Mouse (Mus musculus) forebrain, embryonic 13.5 days (tissue): ENCODE results near the gene Olfr1317. TPM values are rescaled to one million over a fixed set of nuclear protein-coding genes. Genes with fewer than 3 reads are reported as not detected.

Source experiments
- ATAC-seq: fragments of 200-750 bp; cut with Nextera tagmentation; 2 replicates; pipeline ENCODE4 v1.8.0; 2017
- H3K27ac ChIP-seq: fragments of 300-500 bp; sonication (generic); 2 replicates; pipeline ENCODE4 v1.5.1; 2015; ENCODE audit warnings: inconsistent platforms, mild to moderate bottlenecking, moderate library complexity
- H3K27me3 ChIP-seq: fragments of 300-500 bp; sonication (generic); 2 replicates; pipeline ENCODE4 v1.6.1; 2015; ENCODE audit warnings: mild to moderate bottlenecking, inconsistent platforms
- H3K36me3 ChIP-seq: fragments of 300-500 bp; sonication (generic); 2 replicates; pipeline ENCODE4 v1.6.1; 2015; ENCODE audit warnings: mild to moderate bottlenecking, inconsistent platforms; ENCODE audit not compliant: poor library complexity, severe bottlenecking
- H3K4me1 ChIP-seq: fragments of 300-500 bp; sonication (generic); 2 replicates; pipeline ENCODE4 v1.6.1; 2015; ENCODE audit warnings: inconsistent platforms
- H3K4me2 ChIP-seq: fragments of 300-500 bp; sonication (generic); 2 replicates; pipeline ENCODE4 v1.6.1; 2015; ENCODE audit warnings: inconsistent platforms, mild to moderate bottlenecking, moderate library complexity
- H3K4me3 ChIP-seq: fragments of 300-500 bp; sonication (generic); 2 replicates; pipeline ENCODE4 v1.5.1; 2015; ENCODE audit warnings: mild to moderate bottlenecking, inconsistent platforms
- H3K9ac ChIP-seq: fragments of 300-500 bp; sonication (generic); 2 replicates; pipeline ENCODE4 v1.6.1; 2015; ENCODE audit warnings: mild to moderate bottlenecking, inconsistent platforms
- H3K9me3 ChIP-seq: fragments of 300-500 bp; sonication (generic); replicated peaks from 2 replicates; pipeline ENCODE4 v1.6.1; 2016; ENCODE audit warnings: inconsistent platforms
- WGBS: fragments of 180-500 bp; shearing (Covaris S2); methylation state at CpG from one replicate; pipeline ENCODE4 v1.1.7; 2015; 5-methylcytosine and 5-hydroxymethylcytosine counted together
- polyA plus RNA-seq: library from polyadenylated mRNA; unstranded; fragments of >200 nt; fragmentation: Nextera tagmentation; extraction: Ambion mirVana; gene quantifications from 2 replicates; pipeline ENCODE4 v1.2.1, GENCODE M21; 2015

The Olfr1317 gene
- not detected in 2 replicates for polyA plus RNA-seq

- no peaks in the 10 kb centered on the region for H3K27me3 ChIP-seq
- ATAC-seq = no peak
- 78% methylated on average over 2 of the region's 2 CpGs for WGBS
These were observed at the start of gene Olfr1317 for GRCm38 (mm10) chr2:112140029-112140428. Gene Olfr1317, plus strand, starts transcription at chr2:112140329.

GRCm38 (mm10) chr2:112096681-112097080 lies 43.4 kb upstream of the Olfr1317 start, which contains the start of gene Olfr1314:
Gene Olfr1314, minus strand, starts transcription at chr2:112096781.
- Histone ChIP-seq H3K9ac (no peak within 1 kb of the TSS), H3K27me3 (no peaks in the 10 kb centered on the region), H3K27ac (no peak within 1 kb of the TSS), H3K9me3 (no peaks in the 10 kb centered on the region), H3K4me3 (no peak within 1 kb of the TSS), H3K36me3 (no peaks in the 10 kb centered on the region), H3K4me1 (no peaks in the 10 kb centered on the region), H3K4me2 (no peak within 1 kb of the TSS)
- no peak for ATAC-seq

More at GRCm38 (mm10) chr2:112140029-112140428, at the start of gene Olfr1317:
- Histone ChIP-seq H3K9me3 (no peaks in the 10 kb centered on the region), H3K27ac (no peak within 1 kb of the TSS), H3K4me1 (no peaks in the 10 kb centered on the region), H3K4me2 (no peak within 1 kb of the TSS), H3K9ac (no peak within 1 kb of the TSS), H3K36me3 (no peaks in the 10 kb centered on the region), H3K4me3 (no peak within 1 kb of the TSS)

GRCm38 (mm10) chr2:112115340-112115739 lies 24.8 kb upstream of the Olfr1317 start, which contains the start of gene Olfr1315-ps1:
Gene Olfr1315-ps1, minus strand, starts transcription at chr2:112115440.
- Histone ChIP-seq H3K4me3 (no peak within 1 kb of the TSS), H3K9me3 (no peaks in the 10 kb centered on the region), H3K27me3 (no peaks in the 10 kb centered on the region), H3K4me2 (no peak within 1 kb of the TSS), H3K27ac (no peak within 1 kb of the TSS), H3K9ac (no peak within 1 kb of the TSS), H3K4me1 (no peaks in the 10 kb centered on the region), H3K36me3 (no peaks in the 10 kb centered on the region)
- 82% methylated on average over 1 of the region's 1 CpGs for WGBS
- no peak for ATAC-seq

GRCm38 (mm10) chr2:112134877-112135276 lies 5.3 kb upstream of the Olfr1317 start, which contains the start of gene Olfr1316:
Gene Olfr1316, minus strand, starts transcription at chr2:112134977.
- no peak within 1 kb of the TSS for H3K4me3 ChIP-seq
- H3K27ac ChIP-seq = no peak within 1 kb of the TSS
- H3K9ac ChIP-seq = no peak within 1 kb of the TSS
- no peak within 1 kb of the TSS for H3K4me2 ChIP-seq
- H3K9me3 ChIP-seq = no peaks in the 10 kb centered on the region
- H3K27me3 ChIP-seq = no peaks in the 10 kb centered on the region
- ATAC-seq = no peak
- no peaks in the 10 kb centered on the region for H3K36me3 ChIP-seq
- WGBS = 93% methylated on average over 2 of the region's 2 CpGs
- no peaks in the 10 kb centered on the region for H3K4me1 ChIP-seq

- H3K27ac ChIP-seq = no peak within 1 kb of the TSS
- H3K4me3 ChIP-seq = no peak within 1 kb of the TSS
- H3K4me1 ChIP-seq = no peaks in the 10 kb centered on the region
- no peaks in the 10 kb centered on the region for H3K36me3 ChIP-seq
- no peak within 1 kb of the TSS for H3K4me2 ChIP-seq
- ATAC-seq = no peak
- H3K9ac ChIP-seq = no peak within 1 kb of the TSS
- no peaks in the 10 kb centered on the region for H3K27me3 ChIP-seq
- no peaks in the 10 kb centered on the region for H3K9me3 ChIP-seq
These were observed 13.8 kb downstream of the Olfr1317 start, which contains the start of gene Olfr1318 for GRCm38 (mm10) chr2:112153898-112154297. Gene Olfr1318, plus strand, starts transcription at chr2:112154198.

Other genes with a start within 250 kb of the Olfr1317 start
- gene Olfr1306, start 224.1 kb upstream of the Olfr1317 start, polyA plus RNA-seq = not detected in 2 replicates
- gene Olfr1307, start 190.9 kb upstream of the Olfr1317 start, polyA plus RNA-seq = 0.01 TPM in 2 replicates
- gene Olfr1308, start 175.4 kb upstream of the Olfr1317 start, polyA plus RNA-seq = not detected in 2 replicates
- not detected in 2 replicates for gene Olfr1309, start 150.0 kb upstream of the Olfr1317 start, polyA plus RNA-seq
- not detected in 2 replicates for gene Olfr1310, start 127.6 kb upstream of the Olfr1317 start, polyA plus RNA-seq
- gene Olfr1311, start 115.9 kb upstream of the Olfr1317 start, polyA plus RNA-seq = not detected in 2 replicates
- not detected in 2 replicates for gene Olfr1312, start 90.1 kb upstream of the Olfr1317 start, polyA plus RNA-seq
- gene Olfr1313, start 62.5 kb upstream of the Olfr1317 start, polyA plus RNA-seq = not detected in 2 replicates
- not detected in 2 replicates for gene Olfr1314, start 43.5 kb upstream of the Olfr1317 start, polyA plus RNA-seq
- gene Olfr1315-ps1, start 24.9 kb upstream of the Olfr1317 start, polyA plus RNA-seq = not detected in 2 replicates
- not detected in 2 replicates for gene Olfr1316, start 5.4 kb upstream of the Olfr1317 start, polyA plus RNA-seq
- 0.06 TPM in 1 of 2 replicates, not detected in the other for gene Olfr1318, start 13.9 kb downstream of the Olfr1317 start, polyA plus RNA-seq
- gene Lpcat4, start 99.1 kb downstream of the Olfr1317 start, polyA plus RNA-seq = 9.7 and 10.6 TPM in 2 replicates
- gene Nutm1, start 119.0 kb downstream of the Olfr1317 start, polyA plus RNA-seq = not detected in 2 replicates
- 180 and 196 TPM in 2 replicates for gene Nop10, start 121.6 kb downstream of the Olfr1317 start, polyA plus RNA-seq
- gene Slc12a6, start 125.5 kb downstream of the Olfr1317 start, polyA plus RNA-seq = 11.8 and 14.7 TPM in 2 replicates
- gene Gm21985, start 126.0 kb downstream of the Olfr1317 start, polyA plus RNA-seq = not detected in 2 replicates
- gene Emc4, start 227.7 kb downstream of the Olfr1317 start, polyA plus RNA-seq = 139 and 147 TPM in 2 replicates
- 46.2 and 47.6 TPM in 2 replicates for gene Katnbl1, start 238.9 kb downstream of the Olfr1317 start, polyA plus RNA-seq